Mouse (Mus musculus) CH12.LX (cell line): ENCODE measurements at regions not wholly inside any gene's neighbourhood (a gene's known extent, or its start where the extent isn't known, plus 50 kb on each side); places are given as distances from the start of the nearest gene placed in this dataset.

Source experiments
- DNase-seq: peaks from one replicate; pipeline ENCODE4 v3.0.0-alpha.2; 2013; ENCODE audit errors: extremely low read depth
- H3K27ac ChIP-seq: 2 replicates; pipeline ENCODE4 v1.5.1; 2012; ENCODE audit warnings: low read depth, mild to moderate bottlenecking, control low read depth, moderate library complexity; ENCODE audit not compliant: insufficient read depth
- H3K27me3 ChIP-seq: replicated peaks from 2 replicates; pipeline ENCODE3; 2012; ENCODE audit warnings: inconsistent platforms
- H3K36me3 ChIP-seq, 2 experiments: replicated peaks in 1 of 2; 2 replicates each; pipeline versions ENCODE3 to v1.6.1; 2012; ENCODE audit warnings: inconsistent platforms in 1 of 2, low read length in 1 of 2, mild to moderate bottlenecking in 1 of 2, mixed read lengths in 1 of 2, moderate library complexity in 1 of 2; ENCODE audit not compliant: control insufficient read depth in 1 of 2, insufficient read depth in 1 of 2
- H3K4me1 ChIP-seq, 2 experiments: 2 replicates each; pipeline ENCODE4 v1.6.1; 2012; ENCODE audit warnings: inconsistent platforms in 1 of 2, moderate library complexity in 1 of 2; ENCODE audit not compliant: insufficient read depth in 2 of 2, control insufficient read depth in 1 of 2
- H3K4me2 ChIP-seq: 2 replicates; pipeline ENCODE4 v1.6.1; 2012; ENCODE audit warnings: low read depth, mild to moderate bottlenecking, control low read depth; ENCODE audit not compliant: poor library complexity, insufficient read depth, severe bottlenecking
- H3K4me3 ChIP-seq, 3 experiments: fragments of 150-350 bp in 1 of 3; sonication (generic) in 1 of 3; replicated peaks in 1 of 3; 2 replicates each; pipeline versions ENCODE3 to v1.5.1; 2011 to 2012; ENCODE audit warnings: low read depth in 2 of 3, low read length in 2 of 3, mild to moderate bottlenecking in 2 of 3, moderate library complexity in 2 of 3, control low read depth in 1 of 3, improper control_type of control experiment in 1 of 3, inconsistent platforms in 1 of 3, mixed read lengths in 1 of 3; ENCODE audit not compliant: poor library complexity in 1 of 3
- H3K79me2 ChIP-seq: replicated peaks from 2 replicates; pipeline ENCODE4 v1.6.1; 2012; ENCODE audit warnings: mild to moderate bottlenecking, moderate library complexity; ENCODE audit not compliant: control insufficient read depth, poor library complexity, insufficient read depth, severe bottlenecking; ENCODE audit errors: extremely low read depth
- H3K9ac ChIP-seq: 2 replicates; pipeline ENCODE4 v1.6.1; 2012; ENCODE audit warnings: low read depth, mild to moderate bottlenecking, control low read depth, moderate library complexity; ENCODE audit not compliant: insufficient read depth
- H3K9me3 ChIP-seq: replicated peaks from 2 replicates; pipeline ENCODE3; 2012; ENCODE audit warnings: low read length, inconsistent platforms, mixed read lengths
- CHD1 ChIP-seq: IDR thresholded peaks from 2 replicates; pipeline ENCODE4 v1.6.1; 2012; ENCODE audit warnings: low read depth, low read length, improper control_type of control experiment, inconsistent platforms
- CTCF ChIP-seq, 2 experiments: IDR thresholded peaks in 1 of 2; conservative IDR thresholded peaks in 1 of 2; 2 replicates each; pipeline ENCODE4 v1.5.1; 2011 to 2012; ENCODE audit warnings: low read depth in 2 of 2, low read length in 2 of 2, improper control_type of control experiment in 1 of 2, inconsistent platforms in 1 of 2, mild to moderate bottlenecking in 1 of 2, moderate library complexity in 1 of 2
- E2F4 ChIP-seq: IDR thresholded peaks from 2 replicates; pipeline ENCODE4 v1.6.1; 2011; ENCODE audit warnings: low read depth, low read length, improper control_type of control experiment; ENCODE audit not compliant: insufficient replicate concordance
- ELF1 ChIP-seq: IDR thresholded peaks from 2 replicates; pipeline ENCODE4 v1.6.1; 2014; ENCODE audit warnings: low read depth, mild to moderate bottlenecking, inconsistent platforms, low read length, improper control_type of control experiment
- EP300 ChIP-seq: IDR thresholded peaks from 2 replicates; pipeline ENCODE4 v1.6.1; 2011; ENCODE audit warnings: low read length, improper control_type of control experiment
- ETS1 ChIP-seq: conservative IDR thresholded peaks from 2 replicates; pipeline ENCODE4 v1.6.1; 2012; ENCODE audit warnings: low read depth, mild to moderate bottlenecking, inconsistent platforms, low read length, improper control_type of control experiment, moderate library complexity
- GABPA ChIP-seq: IDR thresholded peaks from 2 replicates; pipeline ENCODE4 v1.6.1; 2012; ENCODE audit warnings: low read depth, low read length, improper control_type of control experiment, inconsistent platforms; ENCODE audit not compliant: insufficient replicate concordance
- JUND ChIP-seq: conservative IDR thresholded peaks from 2 replicates; pipeline ENCODE4 v1.6.1; 2011; ENCODE audit warnings: low read depth, low read length, improper control_type of control experiment
- MAFK ChIP-seq: IDR thresholded peaks from 2 replicates; pipeline ENCODE4 v1.6.1; 2011; ENCODE audit warnings: low read length, improper control_type of control experiment; ENCODE audit not compliant: insufficient replicate concordance
- MAX ChIP-seq: IDR thresholded peaks from 2 replicates; pipeline ENCODE4 v1.6.1; 2011; ENCODE audit warnings: low read length, improper control_type of control experiment
- MAZ ChIP-seq: IDR thresholded peaks from 2 replicates; pipeline ENCODE4 v1.6.1; 2012; ENCODE audit warnings: low read depth, mild to moderate bottlenecking, inconsistent platforms, low read length, improper control_type of control experiment, moderate library complexity
- MEF2A ChIP-seq: IDR thresholded peaks from 2 replicates; pipeline ENCODE4 v1.6.1; 2014; ENCODE audit warnings: low read depth, mild to moderate bottlenecking, inconsistent platforms, low read length, improper control_type of control experiment, borderline replicate concordance
- NELFE ChIP-seq: IDR thresholded peaks from 2 replicates; pipeline ENCODE4 v1.6.1; 2011; ENCODE audit warnings: low read depth, low read length, improper control_type of control experiment
- NRF1 ChIP-seq: IDR thresholded peaks from 2 replicates; pipeline ENCODE4 v1.6.1; 2014; ENCODE audit warnings: low read depth, mild to moderate bottlenecking, inconsistent platforms, low read length, improper control_type of control experiment, moderate library complexity
- PAX5 ChIP-seq: IDR thresholded peaks from 2 replicates; pipeline ENCODE4 v1.6.1; 2012; ENCODE audit warnings: low read length, inconsistent platforms, mixed read lengths
- POLR2A ChIP-seq: IDR thresholded peaks from 2 replicates; pipeline ENCODE4 v1.6.1; 2011; ENCODE audit warnings: low read depth, mild to moderate bottlenecking, improper control_type of control experiment, low read length
- POLR2AphosphoS2 ChIP-seq: IDR thresholded peaks from 2 replicates; pipeline ENCODE4 v1.6.1; 2011; ENCODE audit warnings: low read depth, low read length, improper control_type of control experiment
- RAD21 ChIP-seq: IDR thresholded peaks from 2 replicates; pipeline ENCODE4 v1.6.1; 2011; ENCODE audit warnings: low read depth, mild to moderate bottlenecking, low read length, improper control_type of control experiment, moderate library complexity
- RCOR1 ChIP-seq: conservative IDR thresholded peaks from 2 replicates; pipeline ENCODE4 v1.6.1; 2012; ENCODE audit warnings: low read depth, mild to moderate bottlenecking, inconsistent platforms, low read length, improper control_type of control experiment
- SMC3 ChIP-seq: IDR thresholded peaks from 2 replicates; pipeline ENCODE4 v1.6.1; 2011; ENCODE audit warnings: low read depth, low read length, improper control_type of control experiment
- TBP ChIP-seq: conservative IDR thresholded peaks from 2 replicates; pipeline ENCODE4 v1.6.1; 2011; ENCODE audit warnings: low read depth, low read length, improper control_type of control experiment
- TCF12 ChIP-seq: IDR thresholded peaks from 2 replicates; pipeline ENCODE4 v1.6.1; 2014; ENCODE audit warnings: low read depth, mild to moderate bottlenecking, inconsistent platforms, low read length, improper control_type of control experiment
- UBTF ChIP-seq: IDR thresholded peaks from 2 replicates; pipeline ENCODE4 v1.6.1; 2012; ENCODE audit warnings: low read depth, mild to moderate bottlenecking, inconsistent platforms, low read length, improper control_type of control experiment, moderate library complexity
- USF1 ChIP-seq: IDR thresholded peaks from 2 replicates; pipeline ENCODE4 v1.6.1; 2014; ENCODE audit warnings: low read depth, mild to moderate bottlenecking, inconsistent platforms, low read length, improper control_type of control experiment
- USF2 ChIP-seq: conservative IDR thresholded peaks from 2 replicates; pipeline ENCODE4 v1.6.1; 2011; ENCODE audit warnings: low read depth, low read length, improper control_type of control experiment
- ZC3H11A ChIP-seq: IDR thresholded peaks from 2 replicates; pipeline ENCODE4 v1.6.1; 2012; ENCODE audit warnings: low read depth, mild to moderate bottlenecking, inconsistent platforms, low read length, improper control_type of control experiment
- ZKSCAN1 ChIP-seq: IDR thresholded peaks from 2 replicates; pipeline ENCODE4 v1.6.1; 2012; ENCODE audit warnings: low read depth, inconsistent platforms, low read length, improper control_type of control experiment, borderline replicate concordance
- ZNF384 ChIP-seq: IDR thresholded peaks from 2 replicates; pipeline ENCODE4 v1.6.1; 2012; ENCODE audit warnings: low read depth, low read length, improper control_type of control experiment, inconsistent platforms
- dilution Hi-C: fragments of 300-500 bp; cut with MboI; formaldehyde crosslinking; loops from 2 replicates; pipeline ENCODE4 v1.14.3; 2020; ENCODE audit warnings: low sequenced_read_pairs; ENCODE audit not compliant: extremely low pct_unique_long_range_greater_than_20kb, extremely low pct_ligation_motif_present
- in situ Hi-C: fragments of 300-500 bp; cut with MboI; formaldehyde crosslinking; loops from 3 replicates; pipeline ENCODE4 v1.14.3; 2019; ENCODE audit warnings: low sequenced_read_pairs, low pct_ligation_motif_present, low pct_unique_long_range_greater_than_20kb, mixed read lengths

- Histone ChIP-seq H3K79me2 (no peaks in the 10 kb centered on the region), H3K9me3 (peaks cover 51% of the 10 kb centered on the region), H3K27ac (no peak overlapping the region), H3K9ac (no peak overlapping the region), H3K27me3 (no peaks in the 10 kb centered on the region), H3K4me1 (no peaks in the 10 kb centered on the region), H3K4me2 (no peak overlapping the region), H3K36me3 (no peaks in the 10 kb centered on the region), H3K4me3 (no peak overlapping the region)
- TF ChIP-seq POLR2A (no peak), TCF12 (no peak), JUND (no peak), CTCF (conservative IDR thresholded peaks at IDR 0.05 in 1 of 2, IDR thresholded peaks at IDR 0.05 in 1 of 2; ENCODE audit: low read depth in 2 of 2, low read length in 2 of 2) (no peak), SMC3 (no peak), MAFK (no peak), NELFE (no peak), ZNF384 (no peak), PAX5 (no peak), ZC3H11A (no peak), RAD21 (no peak), USF2 (no peak), RCOR1 (no peak)
- in situ Hi-C loops: no loop called here
- dilution Hi-C loops: no loop called here
- no peak for DNase-seq
Measured at GRCm38 (mm10) chr15:50401386-50401785, 3483.3 kb upstream of the Gm7489 start.

GRCm38 (mm10) chr15:50402551-50402950, 3482.2 kb upstream of the Gm7489 start:
- no peaks in the 10 kb centered on the region for H3K36me3 ChIP-seq
- no peak for TF ChIP-seq ELF1
- no peak for TF ChIP-seq JUND
- no peak for TF ChIP-seq MAZ
- TF ChIP-seq MEF2A: no peak
- TF ChIP-seq NRF1: no peak
- no peak for TF ChIP-seq ETS1
- no peak for TF ChIP-seq RAD21
- TF ChIP-seq POLR2AphosphoS2: no peak
- TF ChIP-seq USF1: no peak
- no peak for TF ChIP-seq RCOR1
- no peak for TF ChIP-seq CHD1
- TF ChIP-seq GABPA: no peak
- no peak for TF ChIP-seq CTCF (conservative IDR thresholded peaks at IDR 0.05 in 1 of 2, IDR thresholded peaks at IDR 0.05 in 1 of 2; ENCODE audit: low read depth in 2 of 2, low read length in 2 of 2)
- no peak for TF ChIP-seq E2F4
- TF ChIP-seq TBP: no peak
- no peak for TF ChIP-seq EP300
- no peak for TF ChIP-seq ZKSCAN1
- no peak for TF ChIP-seq UBTF
- no peak for TF ChIP-seq USF2
- TF ChIP-seq MAX: no peak
- TF ChIP-seq, all 38 proteins: peak for 0
- Histone ChIP-seq H3K9ac (no peak overlapping the region), H3K4me1 (no peaks in the 10 kb centered on the region), H3K4me3 (no peak overlapping the region), H3K4me2 (no peak overlapping the region), H3K79me2 (no peaks in the 10 kb centered on the region), H3K27ac (no peak overlapping the region), H3K27me3 (no peaks in the 10 kb centered on the region), H3K9me3 (peaks cover 50% of the 10 kb centered on the region)
- in situ Hi-C loops (no loop called here), dilution Hi-C loops (no loop called here)
- no peak for DNase-seq
